Comparison of ENCODE assay signal across 7 mouse cellular contexts in genomic region chr2:72282733-72283132, GRCm38 (mm10).
"Had no signal": no experiment of that assay in that cellular context is flagged by ENCODE, and none has a peak within 500 bp of the region (broad histone marks: within the 10 kb centered on the region; RNA-seq: fewer than 3 reads in every experiment).

No protein-coding gene starts in this region.

- H3K36me3 ChIP-seq: limb, embryonic 13.5 days; midbrain, embryonic 13.5 days had no signal

- H3K27ac ChIP-seq: limb, embryonic 13.5 days; liver, embryonic 14.5 days; midbrain, embryonic 13.5 days; stomach, postnatal 0 days had no signal

- H3K4me3 ChIP-seq: limb, embryonic 13.5 days; midbrain, embryonic 13.5 days had no signal

- DNase-seq: kidney, postnatal 14 days; left cerebral cortex, postnatal 4 days; lung, adult 18-20 months had no signal

- ATAC-seq: midbrain, embryonic 13.5 days had no signal

- H3K9ac ChIP-seq: limb, embryonic 13.5 days; liver, embryonic 14.5 days; midbrain, embryonic 13.5 days had no signal

- H3K9me3 ChIP-seq: limb, embryonic 13.5 days; midbrain, embryonic 13.5 days had no signal

- H3K4me2 ChIP-seq: limb, embryonic 13.5 days; midbrain, embryonic 13.5 days had no signal

- H3K27me3 ChIP-seq: limb, embryonic 13.5 days had no signal
